Mouse (Mus musculus): ENCODE results near the gene Ldb2. TPM values are rescaled to one million over a fixed set of nuclear protein-coding genes. Genes with fewer than 3 reads are reported as not detected.

Ldb2 gene
- polyA plus RNA-seq, 1 experiment from 2014 or later: 71.3 TPM

GRCm38 (mm10) chr5:44734131-44734723, 65.3 kb downstream of the Ldb2 start:
- H3K27me3 ChIP-seq (ENCODE audit: control insufficient read depth, insufficient read depth, low read length): no peaks in the 10 kb centered on the region
- H3K4me3 ChIP-seq (ENCODE audit: low read depth, low read length): no peak overlapping the region
- H3K27ac ChIP-seq (ENCODE audit: low read length): no peak overlapping the region
- ATAC-seq (ENCODE audit: insufficient number of reproducible peaks, insufficient read depth, low FRiP score, low read depth): no peak
- H3K9ac ChIP-seq (replicated peaks; ENCODE audit: low read depth, low read length): no peak overlapping the region
- H3K4me1 ChIP-seq (ENCODE audit: control insufficient read depth, insufficient read depth, low read length): no peaks in the 10 kb centered on the region
- H3K9me3 ChIP-seq (ENCODE audit: control insufficient read depth, low read depth, low read length): no peaks in the 10 kb centered on the region
- H3K36me3 ChIP-seq (ENCODE audit: control insufficient read depth, insufficient read depth, low read length): no peaks in the 10 kb centered on the region
- H3K4me2 ChIP-seq (replicated peaks; ENCODE audit: low read depth, low read length): no peak overlapping the region
- 92% methylated on average over 3 of the region's 3 CpGs for WGBS

DNA sequence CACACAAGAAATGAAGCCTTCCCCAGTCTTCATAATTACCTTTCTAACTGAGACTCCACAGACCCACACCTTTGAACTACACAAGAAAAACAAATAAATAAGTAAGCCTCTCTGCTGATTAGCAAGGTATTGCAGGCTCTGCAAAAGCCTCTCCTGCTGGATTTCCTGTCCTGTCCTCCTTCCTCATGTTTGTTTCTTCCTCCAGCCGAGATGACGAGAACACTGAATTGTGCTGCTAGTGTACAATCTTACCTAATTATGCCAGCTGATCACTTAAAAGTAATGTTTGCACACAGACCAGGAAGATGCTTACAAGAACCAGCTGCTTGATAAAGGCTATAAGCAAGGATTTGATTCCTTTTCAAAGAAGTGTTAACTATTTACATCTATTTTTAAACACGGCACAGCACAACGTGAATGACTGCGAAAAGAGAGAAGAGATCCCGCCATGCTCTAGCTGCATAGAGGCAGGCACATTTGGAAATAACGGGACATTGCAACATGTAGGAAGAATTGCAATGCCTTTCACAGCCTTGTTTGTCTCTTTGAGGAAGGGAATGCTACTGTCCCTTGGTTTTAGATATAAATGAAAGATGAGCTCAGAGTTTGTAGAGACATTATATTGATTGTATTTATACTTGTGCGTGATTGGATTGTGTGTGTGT, 69.7 kb downstream of the Ldb2 start:
- Histone ChIP-seq H3K4me1 (ENCODE audit: control insufficient read depth, insufficient read depth, low read length) (no peaks in the 10 kb centered on the region; the same call in 1 of the 2 replicates), H3K27ac (ENCODE audit: low read length) (no peak overlapping the region), H3K27me3 (ENCODE audit: control insufficient read depth, insufficient read depth, low read length) (no peaks in the 10 kb centered on the region), H3K9me3 (ENCODE audit: control insufficient read depth, low read depth, low read length) (no peaks in the 10 kb centered on the region), H3K36me3 (ENCODE audit: control insufficient read depth, insufficient read depth, low read length) (no peaks in the 10 kb centered on the region), H3K9ac (replicated peaks; ENCODE audit: low read depth, low read length) (no peak overlapping the region), H3K4me3 (ENCODE audit: low read depth, low read length) (no peak overlapping the region), H3K4me2 (replicated peaks; ENCODE audit: low read depth, low read length) (no peak overlapping the region)
- WGBS: 64% methylated on average over 8 of the region's 8 CpGs
- ATAC-seq (ENCODE audit: insufficient number of reproducible peaks, insufficient read depth, low FRiP score, low read depth): no peak

DNA sequence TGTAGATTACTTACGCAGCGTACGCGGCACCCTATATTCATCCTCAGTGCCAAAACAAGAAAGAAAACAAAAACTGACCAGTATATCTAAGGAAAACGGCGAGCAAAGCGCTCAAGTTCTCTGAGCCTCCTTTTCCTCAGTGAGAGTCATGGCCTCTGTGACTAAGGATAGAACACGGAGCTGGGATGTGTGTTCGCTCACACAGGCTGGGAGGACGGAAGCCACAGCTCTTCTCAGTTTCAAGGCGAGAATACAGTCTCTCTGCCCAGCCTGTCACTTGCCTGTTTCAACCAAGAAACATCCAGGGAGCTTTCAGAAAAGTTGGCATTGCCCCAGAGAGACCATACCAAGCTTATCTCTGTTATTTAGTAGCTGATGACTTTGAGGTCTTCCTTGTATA, 71.5 kb downstream of the Ldb2 start:
- no peaks in the 10 kb centered on the region; the same call in 1 of the 2 replicates for H3K4me1 ChIP-seq (ENCODE audit: control insufficient read depth, insufficient read depth, low read length)
- no peaks in the 10 kb centered on the region for H3K27me3 ChIP-seq (ENCODE audit: control insufficient read depth, insufficient read depth, low read length)
- H3K9me3 ChIP-seq (ENCODE audit: control insufficient read depth, low read depth, low read length): no peaks in the 10 kb centered on the region
- WGBS: 91% methylated on average over 11 of the region's 11 CpGs
- H3K36me3 ChIP-seq (ENCODE audit: control insufficient read depth, insufficient read depth, low read length): no peaks in the 10 kb centered on the region
- H3K9ac ChIP-seq (replicated peaks; ENCODE audit: low read depth, low read length): no peak overlapping the region
- H3K4me3 ChIP-seq (ENCODE audit: low read depth, low read length): no peak overlapping the region
- ATAC-seq (ENCODE audit: insufficient number of reproducible peaks, insufficient read depth, low FRiP score, low read depth): no peak
- no peak overlapping the region for H3K4me2 ChIP-seq (replicated peaks; ENCODE audit: low read depth, low read length)
- no peak overlapping the region for H3K27ac ChIP-seq (ENCODE audit: low read length)

GRCm38 (mm10) chr5:44726546-44727476, 72.7 kb downstream of the Ldb2 start:
- no peak overlapping the region for H3K9ac ChIP-seq (replicated peaks; ENCODE audit: low read depth, low read length)
- 64% methylated on average over 14 of the region's 14 CpGs for WGBS
- no peak overlapping the region for H3K4me2 ChIP-seq (replicated peaks; ENCODE audit: low read depth, low read length)
- no peak overlapping the region for H3K4me3 ChIP-seq (ENCODE audit: low read depth, low read length)
- no peaks in the 10 kb centered on the region; the same call in 1 of the 2 replicates for H3K4me1 ChIP-seq (ENCODE audit: control insufficient read depth, insufficient read depth, low read length)
- no peak overlapping the region for H3K27ac ChIP-seq (ENCODE audit: low read length)
- no peaks in the 10 kb centered on the region for H3K9me3 ChIP-seq (ENCODE audit: control insufficient read depth, low read depth, low read length)
- ATAC-seq (ENCODE audit: insufficient number of reproducible peaks, insufficient read depth, low FRiP score, low read depth): no peak
- no peaks in the 10 kb centered on the region for H3K27me3 ChIP-seq (ENCODE audit: control insufficient read depth, insufficient read depth, low read length)
- no peaks in the 10 kb centered on the region for H3K36me3 ChIP-seq (ENCODE audit: control insufficient read depth, insufficient read depth, low read length)

DNA sequence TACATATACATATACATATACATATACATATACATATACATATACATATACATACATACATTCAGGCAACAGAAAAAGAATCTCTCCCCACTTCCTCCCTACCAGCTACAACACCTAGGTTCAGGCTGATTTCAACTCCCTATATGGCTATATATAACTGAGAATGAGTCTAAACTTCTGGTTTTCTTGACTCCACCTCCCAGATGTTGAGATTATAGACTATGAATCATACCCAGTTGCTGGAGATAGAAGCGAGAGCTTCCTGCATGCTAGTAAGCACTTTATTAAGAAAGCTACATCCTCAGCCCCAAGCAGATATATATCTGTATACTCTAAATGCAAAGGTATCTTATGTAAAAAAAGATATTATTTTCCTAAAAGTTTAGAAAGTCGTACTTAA, 74.0 kb downstream of the Ldb2 start:
- H3K36me3 ChIP-seq (ENCODE audit: control insufficient read depth, insufficient read depth, low read length): no peaks in the 10 kb centered on the region
- WGBS: 75% methylated on average over 2 of the region's 2 CpGs
- no peak overlapping the region for H3K4me2 ChIP-seq (replicated peaks; ENCODE audit: low read depth, low read length)
- no peak overlapping the region for H3K27ac ChIP-seq (ENCODE audit: low read length)
- no peak overlapping the region for H3K4me3 ChIP-seq (ENCODE audit: low read depth, low read length)
- no peaks in the 10 kb centered on the region; the same call in 1 of the 2 replicates for H3K4me1 ChIP-seq (ENCODE audit: control insufficient read depth, insufficient read depth, low read length)
- no peaks in the 10 kb centered on the region for H3K27me3 ChIP-seq (ENCODE audit: control insufficient read depth, insufficient read depth, low read length)
- ATAC-seq (ENCODE audit: insufficient number of reproducible peaks, insufficient read depth, low FRiP score, low read depth): no peak
- H3K9ac ChIP-seq (replicated peaks; ENCODE audit: low read depth, low read length): no peak overlapping the region
- H3K9me3 ChIP-seq (ENCODE audit: control insufficient read depth, low read depth, low read length): no peaks in the 10 kb centered on the region

DNA sequence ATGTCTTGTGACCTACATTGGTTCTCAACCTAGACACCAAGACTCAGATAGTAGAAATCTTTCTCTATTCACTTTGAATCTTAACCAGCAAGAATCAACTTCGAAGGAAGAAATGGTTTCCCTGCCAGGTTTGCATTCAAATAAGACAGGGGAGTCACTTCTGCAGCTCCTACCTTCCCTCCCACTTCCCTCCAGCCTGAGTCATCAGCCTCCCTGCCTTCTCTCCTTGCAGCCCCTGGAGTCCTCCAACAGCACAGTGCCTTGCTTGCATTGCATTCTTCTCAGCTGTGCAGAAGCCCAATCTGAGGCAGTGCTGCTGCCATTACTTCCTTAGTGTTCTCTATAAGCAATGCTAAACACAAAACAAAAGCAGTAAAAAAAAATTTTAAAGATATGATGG, 79.6 kb downstream of the Ldb2 start:
- Histone ChIP-seq H3K27me3 (ENCODE audit: control insufficient read depth, insufficient read depth, low read length) (no peaks in the 10 kb centered on the region), H3K4me1 (ENCODE audit: control insufficient read depth, insufficient read depth, low read length) (no peaks in the 10 kb centered on the region), H3K4me2 (replicated peaks; ENCODE audit: low read depth, low read length) (no peak overlapping the region), H3K27ac (ENCODE audit: low read length) (no peak overlapping the region), H3K4me3 (ENCODE audit: low read depth, low read length) (no peak overlapping the region), H3K36me3 (ENCODE audit: control insufficient read depth, insufficient read depth, low read length) (no peaks in the 10 kb centered on the region), H3K9ac (replicated peaks; ENCODE audit: low read depth, low read length) (no peak overlapping the region), H3K9me3 (ENCODE audit: control insufficient read depth, low read depth, low read length) (no peaks in the 10 kb centered on the region)
- ATAC-seq (ENCODE audit: insufficient number of reproducible peaks, insufficient read depth, low FRiP score, low read depth): no peak
- 79% methylated on average over 1 of the region's 1 CpGs for WGBS

- 69% methylated on average over 4 of the region's 4 CpGs for WGBS
- ATAC-seq (ENCODE audit: insufficient number of reproducible peaks, insufficient read depth, low FRiP score, low read depth): no peak
- Histone ChIP-seq H3K4me3 (ENCODE audit: low read depth, low read length) (no peak overlapping the region), H3K4me2 (replicated peaks; ENCODE audit: low read depth, low read length) (no peak overlapping the region), H3K9me3 (ENCODE audit: control insufficient read depth, low read depth, low read length) (no peaks in the 10 kb centered on the region), H3K27me3 (ENCODE audit: control insufficient read depth, insufficient read depth, low read length) (no peaks in the 10 kb centered on the region), H3K27ac (ENCODE audit: low read length) (no peak overlapping the region), H3K4me1 (ENCODE audit: control insufficient read depth, insufficient read depth, low read length) (peaks cover 16% of the 10 kb centered on the region), H3K9ac (replicated peaks; ENCODE audit: low read depth, low read length) (no peak overlapping the region), H3K36me3 (ENCODE audit: control insufficient read depth, insufficient read depth, low read length) (no peaks in the 10 kb centered on the region)
Observed at GRCm38 (mm10) chr5:44714508-44714907, 85.0 kb downstream of the Ldb2 start.

- Histone ChIP-seq H3K4me1 (ENCODE audit: control insufficient read depth, insufficient read depth, low read length) (peaks cover 16% of the 10 kb centered on the region), H3K9ac (replicated peaks; ENCODE audit: low read depth, low read length) (no peak overlapping the region), H3K36me3 (ENCODE audit: control insufficient read depth, insufficient read depth, low read length) (no peaks in the 10 kb centered on the region), H3K9me3 (ENCODE audit: control insufficient read depth, low read depth, low read length) (no peaks in the 10 kb centered on the region), H3K27me3 (ENCODE audit: control insufficient read depth, insufficient read depth, low read length) (no peaks in the 10 kb centered on the region), H3K27ac (ENCODE audit: low read length) (peak overlapping the region; percentile 35; the same call in 1 of the 2 replicates), H3K4me3 (ENCODE audit: low read depth, low read length) (no peak overlapping the region), H3K4me2 (replicated peaks; ENCODE audit: low read depth, low read length) (no peak overlapping the region)
- 0 out of 2 replicates have a peak, but pooled peaks have one; percentile 15 for ATAC-seq (ENCODE audit: insufficient number of reproducible peaks, insufficient read depth, low FRiP score, low read depth)
- 33% methylated on average over 5 of the region's 5 CpGs for WGBS
Observed at GRCm38 (mm10) chr5:44713181-44713789, 86.2 kb downstream of the Ldb2 start.

Measured in stomach, embryonic 14.5 days (tissue).